Mouse (Mus musculus): Measurements from ENCODE around the gene Ddx39b. TPM values are rescaled to one million over a fixed set of nuclear protein-coding genes. Genes with fewer than 3 reads are reported as not detected.

Gene Ddx39b
- polyA plus RNA-seq, 1 experiment from 2014 or later: 339 TPM

- Histone ChIP-seq H3K9me3 (replicated peaks; ENCODE audit: control insufficient read depth, low read length, poor library complexity, severe bottlenecking) (no peaks in the 10 kb centered on the region), H3K4me1 (ENCODE audit: control insufficient read depth, insufficient read depth, low read length) (peaks cover 33% of the 10 kb centered on the region), H3K4me3 (ENCODE audit: low read depth, low read length) (peak overlapping the region; percentile 47), H3K27me3 (ENCODE audit: control insufficient read depth, insufficient read depth, low read depth, low read length) (no peaks in the 10 kb centered on the region), H3K36me3 (ENCODE audit: control insufficient read depth, insufficient read depth, low read length) (peaks cover 3% of the 10 kb centered on the region; the same call in 1 of the 2 replicates), H3K9ac (ENCODE audit: low read depth, low read length) (peak overlapping the region; percentile 84), H3K27ac (ENCODE audit: low read length) (peak overlapping the region; percentile 95), H3K4me2 (ENCODE audit: low read length) (peak overlapping the region; percentile 97)
- ATAC-seq: no peak
- WGBS: 82% methylated on average over 9 of the region's 9 CpGs
Observed at GRCm38 (mm10) chr17:35236996-35237395, 4.5 kb upstream of the Ddx39b start.

- Histone ChIP-seq H3K4me2 (ENCODE audit: low read length) (peak overlapping the region; percentile 97), H3K9me3 (replicated peaks; ENCODE audit: control insufficient read depth, low read length, poor library complexity, severe bottlenecking) (no peaks in the 10 kb centered on the region), H3K4me1 (ENCODE audit: control insufficient read depth, insufficient read depth, low read length) (peaks cover 33% of the 10 kb centered on the region), H3K27ac (ENCODE audit: low read length) (no peak overlapping the region), H3K4me3 (ENCODE audit: low read depth, low read length) (peak overlapping the region; percentile 47), H3K27me3 (ENCODE audit: control insufficient read depth, insufficient read depth, low read depth, low read length) (no peaks in the 10 kb centered on the region), H3K9ac (ENCODE audit: low read depth, low read length) (no peak overlapping the region), H3K36me3 (ENCODE audit: control insufficient read depth, insufficient read depth, low read length) (peaks cover under 1% of the 10 kb centered on the region; the same call in 1 of the 2 replicates)
- no peak for ATAC-seq
- 86% methylated on average over 12 of the region's 12 CpGs for WGBS
Observed at GRCm38 (mm10) chr17:35237504-35237903, 4.0 kb upstream of the Ddx39b start.

GRCm38 (mm10) chr17:35239700-35240099 lies 1.8 kb upstream of the Ddx39b start:
- peaks cover 38% of the 10 kb centered on the region for H3K4me1 ChIP-seq (ENCODE audit: control insufficient read depth, insufficient read depth, low read length)
- H3K9ac ChIP-seq (ENCODE audit: low read depth, low read length): no peak overlapping the region
- H3K9me3 ChIP-seq (replicated peaks; ENCODE audit: control insufficient read depth, low read length, poor library complexity, severe bottlenecking): no peaks in the 10 kb centered on the region
- no peak for ATAC-seq
- H3K4me2 ChIP-seq (ENCODE audit: low read length): no peak overlapping the region
- no peak overlapping the region for H3K4me3 ChIP-seq (ENCODE audit: low read depth, low read length)
- H3K27me3 ChIP-seq (ENCODE audit: control insufficient read depth, insufficient read depth, low read depth, low read length): no peaks in the 10 kb centered on the region
- peaks cover 9% of the 10 kb centered on the region for H3K36me3 ChIP-seq (ENCODE audit: control insufficient read depth, insufficient read depth, low read length)
- no peak overlapping the region for H3K27ac ChIP-seq (ENCODE audit: low read length)
- 86% methylated on average over 5 of the region's 5 CpGs for WGBS

GRCm38 (mm10) chr17:35240384-35241304 lies 902 bp upstream of the Ddx39b start:
- ATAC-seq: peak; percentile 1; the same call in 1 of the 2 replicates
- 26% methylated on average over 12 of the region's 12 CpGs for WGBS
- Histone ChIP-seq H3K4me1 (ENCODE audit: control insufficient read depth, insufficient read depth, low read length) (peaks cover 42% of the 10 kb centered on the region), H3K9me3 (replicated peaks; ENCODE audit: control insufficient read depth, low read length, poor library complexity, severe bottlenecking) (no peaks in the 10 kb centered on the region), H3K27me3 (ENCODE audit: control insufficient read depth, insufficient read depth, low read depth, low read length) (no peaks in the 10 kb centered on the region), H3K4me2 (ENCODE audit: low read length) (peak overlapping the region; percentile 73), H3K9ac (ENCODE audit: low read depth, low read length) (peak overlapping the region; percentile 52), H3K4me3 (ENCODE audit: low read depth, low read length) (peak overlapping the region; percentile 96), H3K27ac (ENCODE audit: low read length) (peak overlapping the region; percentile 99), H3K36me3 (ENCODE audit: control insufficient read depth, insufficient read depth, low read length) (peaks cover 15% of the 10 kb centered on the region)

GRCm38 (mm10) chr17:35242015-35242941 lies 732 bp downstream of the Ddx39b start:
- under 1% methylated on average over 51 of the region's 55 CpGs for WGBS
- no peaks in the 10 kb centered on the region for H3K9me3 ChIP-seq (replicated peaks; ENCODE audit: control insufficient read depth, low read length, poor library complexity, severe bottlenecking)
- H3K4me2 ChIP-seq (ENCODE audit: low read length): peak overlapping the region; percentile 73
- H3K4me1 ChIP-seq (ENCODE audit: control insufficient read depth, insufficient read depth, low read length): peaks cover 37% of the 10 kb centered on the region
- H3K36me3 ChIP-seq (ENCODE audit: control insufficient read depth, insufficient read depth, low read length): peaks cover 28% of the 10 kb centered on the region
- no peaks in the 10 kb centered on the region for H3K27me3 ChIP-seq (ENCODE audit: control insufficient read depth, insufficient read depth, low read depth, low read length)
- H3K9ac ChIP-seq (ENCODE audit: low read depth, low read length): peak overlapping the region; percentile 100
- peak overlapping the region; percentile 99 for H3K27ac ChIP-seq (ENCODE audit: low read length)
- H3K4me3 ChIP-seq (ENCODE audit: low read depth, low read length): peak overlapping the region; percentile 96
- peak; percentile 47 for ATAC-seq

- ATAC-seq: no peak
- H3K27me3 ChIP-seq (ENCODE audit: control insufficient read depth, insufficient read depth, low read depth, low read length): no peaks in the 10 kb centered on the region
- H3K9ac ChIP-seq (ENCODE audit: low read depth, low read length): peak overlapping the region; percentile 100
- peak overlapping the region; percentile 96 for H3K4me3 ChIP-seq (ENCODE audit: low read depth, low read length)
- H3K27ac ChIP-seq (ENCODE audit: low read length): peak overlapping the region; percentile 99
- H3K9me3 ChIP-seq (replicated peaks; ENCODE audit: control insufficient read depth, low read length, poor library complexity, severe bottlenecking): no peaks in the 10 kb centered on the region
- peaks cover 34% of the 10 kb centered on the region for H3K4me1 ChIP-seq (ENCODE audit: control insufficient read depth, insufficient read depth, low read length)
- WGBS: under 1% methylated on average over 16 of the region's 16 CpGs
- peaks cover 35% of the 10 kb centered on the region for H3K36me3 ChIP-seq (ENCODE audit: control insufficient read depth, insufficient read depth, low read length)
- peak overlapping the region; percentile 73 for H3K4me2 ChIP-seq (ENCODE audit: low read length)
Observed at GRCm38 (mm10) chr17:35243086-35243485, 1.5 kb downstream of the Ddx39b start.

GRCm38 (mm10) chr17:35244999-35245398 lies 3.5 kb downstream of the Ddx39b start:
- Histone ChIP-seq H3K4me1 (ENCODE audit: control insufficient read depth, insufficient read depth, low read length) (peaks cover 33% of the 10 kb centered on the region), H3K9ac (ENCODE audit: low read depth, low read length) (peak overlapping the region; percentile 42), H3K9me3 (replicated peaks; ENCODE audit: control insufficient read depth, low read length, poor library complexity, severe bottlenecking) (no peaks in the 10 kb centered on the region), H3K4me2 (ENCODE audit: low read length) (peak overlapping the region; percentile 73), H3K27ac (ENCODE audit: low read length) (no peak overlapping the region), H3K27me3 (ENCODE audit: control insufficient read depth, insufficient read depth, low read depth, low read length) (no peaks in the 10 kb centered on the region), H3K36me3 (ENCODE audit: control insufficient read depth, insufficient read depth, low read length) (peaks cover 44% of the 10 kb centered on the region), H3K4me3 (ENCODE audit: low read depth, low read length) (peak overlapping the region; percentile 8; the same call in 1 of the 2 replicates)
- WGBS: 63% methylated on average over 2 of the region's 2 CpGs
- ATAC-seq: no peak

- no peaks in the 10 kb centered on the region for H3K9me3 ChIP-seq (replicated peaks; ENCODE audit: control insufficient read depth, low read length, poor library complexity, severe bottlenecking)
- H3K4me2 ChIP-seq (ENCODE audit: low read length): peak overlapping the region; percentile 73; the same call in 1 of the 2 replicates
- peaks cover 23% of the 10 kb centered on the region for H3K4me1 ChIP-seq (ENCODE audit: control insufficient read depth, insufficient read depth, low read length)
- no peak overlapping the region for H3K9ac ChIP-seq (ENCODE audit: low read depth, low read length)
- no peaks in the 10 kb centered on the region for H3K27me3 ChIP-seq (ENCODE audit: control insufficient read depth, insufficient read depth, low read depth, low read length)
- no peak overlapping the region; the same call in 1 of the 2 replicates for H3K4me3 ChIP-seq (ENCODE audit: low read depth, low read length)
- ATAC-seq: no peak
- peaks cover 52% of the 10 kb centered on the region for H3K36me3 ChIP-seq (ENCODE audit: control insufficient read depth, insufficient read depth, low read length)
- H3K27ac ChIP-seq (ENCODE audit: low read length): no peak overlapping the region
- WGBS: 79% methylated on average over 15 of the region's 15 CpGs
Observed at GRCm38 (mm10) chr17:35245731-35246623, 4.4 kb downstream of the Ddx39b start.

Measured in midbrain, embryonic 16.5 days (tissue).